Mouse (Mus musculus): Measurements from ENCODE around the gene Slc30a10.

Gene Slc30a10

DNA sequence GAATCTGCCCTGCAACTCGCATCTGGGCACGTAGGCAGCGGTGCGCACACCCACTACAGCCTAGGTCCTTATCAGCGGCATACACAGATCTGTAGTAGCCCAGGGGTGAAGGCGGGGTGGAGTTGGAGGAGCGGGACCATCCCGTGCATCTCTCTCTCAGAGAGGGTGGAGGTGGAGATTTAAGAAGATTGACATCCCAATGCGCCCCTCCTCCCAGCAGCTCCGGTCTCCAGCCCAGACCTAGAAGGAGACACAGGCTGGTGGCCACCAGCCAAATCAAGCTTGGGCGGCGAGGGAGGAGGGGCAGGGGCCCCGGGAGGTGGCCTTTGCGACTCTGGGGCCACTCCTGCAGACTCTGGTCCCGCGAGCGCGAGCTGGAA, at the start of gene Slc30a10:
Slc30a10 (plus strand) TSS at position 274 of the 380 bp plus-strand sequence.
- DNase-seq: peak; percentile 48

DNA sequence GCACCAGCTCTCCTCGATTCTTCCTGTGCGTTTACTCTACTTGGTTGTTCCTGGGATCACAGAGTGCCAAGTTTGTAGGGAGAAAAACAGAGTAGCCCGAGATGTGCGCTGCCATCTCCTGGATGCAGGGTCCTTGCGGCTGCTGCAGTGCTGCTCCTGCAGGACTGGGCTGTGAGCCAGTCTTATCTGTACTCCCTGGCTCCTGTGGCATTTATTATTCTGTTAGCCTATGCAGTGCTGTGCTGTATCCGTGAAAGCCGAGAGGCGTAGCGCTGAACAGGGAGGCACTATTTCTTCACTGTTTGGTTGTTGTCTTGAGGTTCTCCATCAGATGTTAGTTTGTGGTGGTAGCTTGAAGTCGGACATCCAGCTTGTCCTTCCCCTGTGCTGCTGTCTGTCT, 48.7 kb upstream of the Slc30a10 start:
- DNase-seq: no peak

- no peak for DNase-seq
These were observed 44.8 kb upstream of the Slc30a10 start for GRCm38 (mm10) chr1:185409831-185410230.

GRCm38 (mm10) chr1:185418011-185418410, 36.6 kb upstream of the Slc30a10 start:
- no peak for DNase-seq

DNA sequence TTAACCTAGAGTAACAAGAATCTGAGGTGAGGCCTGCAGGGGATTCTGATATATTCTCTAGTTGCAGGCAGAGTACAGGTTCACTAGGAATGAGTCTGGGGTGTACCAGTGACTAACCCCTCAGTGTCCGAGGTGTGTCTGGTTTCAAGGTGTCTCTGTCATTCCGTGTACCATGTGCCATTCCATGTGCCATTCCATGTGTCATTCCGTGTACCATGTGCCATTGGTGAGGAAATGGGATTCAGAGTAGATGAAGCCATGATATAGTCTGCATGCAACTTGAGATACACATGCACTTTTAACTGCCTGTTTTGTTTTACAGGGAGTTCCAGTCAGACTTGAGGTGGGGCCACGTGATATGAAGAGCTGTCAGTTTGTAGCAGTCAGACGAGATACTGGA, 34.8 kb upstream of the Slc30a10 start:
- no peak for DNase-seq

DNA sequence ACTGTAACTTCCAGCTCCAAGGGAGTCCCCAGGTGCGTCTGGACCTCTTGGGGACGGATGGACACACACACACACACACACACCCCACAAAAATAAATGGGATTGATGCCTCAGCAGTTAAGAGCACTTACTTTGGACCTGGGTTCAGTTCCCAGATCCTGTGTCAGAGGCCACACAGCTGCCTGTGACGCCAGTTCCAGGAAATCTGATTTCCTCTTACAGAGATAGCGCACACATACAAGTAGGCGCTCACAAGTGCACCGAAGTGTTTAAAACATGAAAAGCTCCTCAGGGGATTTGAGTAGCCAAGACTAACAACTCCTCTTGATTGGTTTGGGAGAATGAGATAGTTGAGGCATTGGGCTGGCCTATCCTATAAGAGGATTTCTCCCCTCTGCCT, 33.9 kb upstream of the Slc30a10 start:
- no peak for DNase-seq

- DNase-seq: no peak
These were observed 28.1 kb upstream of the Slc30a10 start for GRCm38 (mm10) chr1:185426583-185426982.

GRCm38 (mm10) chr1:185430488-185430887, 24.2 kb upstream of the Slc30a10 start:
- DNase-seq: no peak

DNA sequence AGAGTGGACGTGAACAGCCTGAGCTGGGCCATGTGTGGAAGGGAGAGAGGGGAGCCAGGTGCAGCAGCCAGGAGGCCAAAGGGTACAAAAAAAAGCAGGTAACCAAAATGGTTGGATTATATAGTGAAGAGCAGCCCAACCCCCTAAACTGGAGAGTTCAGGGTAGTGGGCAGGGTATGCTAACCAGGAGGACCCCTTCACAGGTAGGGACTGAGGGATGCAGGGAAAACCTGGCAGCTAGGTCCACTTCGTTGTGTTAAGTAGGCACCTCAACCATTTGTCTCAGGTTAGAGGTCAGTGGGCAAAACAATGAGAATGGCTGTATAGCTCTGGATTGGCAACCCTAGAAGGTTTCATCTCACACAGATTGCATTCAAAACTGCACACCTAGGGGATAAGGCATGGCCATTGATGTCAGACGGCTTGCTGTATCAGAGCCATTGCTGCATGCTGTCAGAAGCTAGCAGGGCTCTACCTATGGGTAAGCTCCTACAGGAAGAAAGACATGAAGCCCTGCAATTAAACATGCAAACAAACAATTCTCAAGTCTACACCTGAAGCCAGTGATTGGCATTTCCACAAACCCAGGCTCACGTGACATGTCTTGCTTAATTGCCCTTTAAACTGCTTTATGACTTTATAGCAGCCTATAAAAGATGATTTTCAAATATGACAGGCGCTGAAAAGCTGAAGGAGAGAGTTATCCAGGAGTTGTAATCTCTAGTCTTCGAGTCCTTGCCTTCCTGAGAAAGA, 23.2 kb upstream of the Slc30a10 start:
- DNase-seq: no peak

- no peak for DNase-seq
These were observed 22.7 kb upstream of the Slc30a10 start for GRCm38 (mm10) chr1:185431998-185432317.

DNA sequence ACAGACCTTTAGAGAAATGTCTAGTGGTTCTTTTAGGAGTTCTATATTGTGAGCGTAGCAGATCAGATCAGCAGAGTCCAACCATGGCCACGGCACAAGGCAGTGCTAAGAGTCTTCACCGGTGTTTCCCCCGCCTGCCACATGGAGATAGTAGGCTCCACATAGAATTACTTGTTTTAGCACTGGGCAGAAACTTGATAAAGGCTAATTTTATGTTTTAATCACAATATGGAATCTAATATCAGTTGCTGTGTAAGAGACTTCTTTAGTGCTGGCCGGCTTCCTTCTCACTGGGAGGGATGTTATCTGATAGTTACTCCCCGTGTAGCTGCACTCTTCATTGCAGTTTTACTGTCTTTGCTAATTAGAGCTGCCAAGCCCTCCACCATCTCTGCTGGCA, 21.5 kb upstream of the Slc30a10 start:
- DNase-seq: no peak

GRCm38 (mm10) chr1:185438841-185439580, 15.6 kb upstream of the Slc30a10 start:
- DNase-seq: peak; percentile 74

- DNase-seq: peak; percentile 62
These were observed 12.8 kb upstream of the Slc30a10 start for GRCm38 (mm10) chr1:185441703-185442472.

DNA sequence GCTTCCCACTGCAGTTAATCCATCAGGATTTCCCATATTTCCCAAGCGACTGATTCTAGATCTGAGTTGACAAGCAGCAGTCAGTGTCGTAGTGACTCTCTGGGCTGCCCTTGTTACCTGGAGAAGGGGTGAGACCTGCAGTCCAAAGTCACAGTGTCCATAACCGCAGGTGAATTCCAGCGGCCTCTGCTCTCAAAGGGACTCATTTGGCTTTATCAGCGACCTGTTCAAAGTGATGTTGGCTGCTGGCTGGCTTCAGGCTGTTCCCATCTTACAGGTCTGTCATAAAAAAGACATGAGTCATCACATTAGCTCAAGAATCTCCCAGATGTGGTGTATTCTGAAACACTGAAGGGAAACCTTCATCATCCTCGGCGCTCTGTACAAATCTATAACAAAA, 5.7 kb upstream of the Slc30a10 start:
- DNase-seq: no peak

GRCm38 (mm10) chr1:185449727-185450126, 4.9 kb upstream of the Slc30a10 start:
- DNase-seq: no peak

DNA sequence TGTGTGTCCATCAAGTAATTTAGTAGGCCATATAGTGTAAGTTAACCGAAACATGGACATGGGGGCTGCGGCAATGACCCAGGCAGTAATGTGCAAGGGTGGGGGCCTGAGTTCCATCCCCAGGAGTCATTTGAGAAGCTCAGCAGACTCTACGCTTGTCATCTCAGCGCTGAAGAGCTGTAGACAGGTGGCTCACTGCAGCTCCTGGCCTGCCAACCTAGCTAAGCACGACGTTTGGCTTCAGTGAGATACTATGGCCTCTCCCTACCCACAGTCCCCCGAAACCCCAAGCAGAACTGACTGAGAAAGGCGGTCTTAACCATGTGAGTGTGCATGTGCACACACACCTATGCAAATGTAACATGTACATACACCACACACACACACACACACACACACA, 3.6 kb upstream of the Slc30a10 start:
- DNase-seq: no peak

GRCm38 (mm10) chr1:185451495-185451894, 3.2 kb upstream of the Slc30a10 start:
- DNase-seq: no peak

DNA sequence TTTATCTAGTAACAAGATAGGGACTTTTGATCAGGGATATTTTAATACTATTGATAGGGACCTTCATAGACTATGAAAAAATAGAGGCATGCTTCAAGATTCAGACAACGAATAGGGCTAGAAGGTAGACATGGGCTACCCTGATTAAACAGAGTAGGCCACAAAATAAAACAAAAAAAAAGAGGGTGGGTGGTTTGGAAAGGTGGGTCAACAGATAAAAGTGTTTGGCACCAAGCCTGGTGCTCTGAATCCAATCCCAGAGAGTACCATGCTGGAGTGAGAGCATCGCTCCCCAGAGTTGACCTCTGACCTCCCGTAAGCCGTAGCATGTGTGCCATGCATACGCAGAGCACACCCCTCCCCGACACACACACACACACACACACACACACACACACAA, 2.2 kb upstream of the Slc30a10 start:
- DNase-seq: no peak

GRCm38 (mm10) chr1:185454144-185454543, 504 bp upstream of the Slc30a10 start:
- DNase-seq: no peak

GRCm38 (mm10) chr1:185454955-185455701, 480 bp downstream of the Slc30a10 start:
- DNase-seq: peak; percentile 24

DNA sequence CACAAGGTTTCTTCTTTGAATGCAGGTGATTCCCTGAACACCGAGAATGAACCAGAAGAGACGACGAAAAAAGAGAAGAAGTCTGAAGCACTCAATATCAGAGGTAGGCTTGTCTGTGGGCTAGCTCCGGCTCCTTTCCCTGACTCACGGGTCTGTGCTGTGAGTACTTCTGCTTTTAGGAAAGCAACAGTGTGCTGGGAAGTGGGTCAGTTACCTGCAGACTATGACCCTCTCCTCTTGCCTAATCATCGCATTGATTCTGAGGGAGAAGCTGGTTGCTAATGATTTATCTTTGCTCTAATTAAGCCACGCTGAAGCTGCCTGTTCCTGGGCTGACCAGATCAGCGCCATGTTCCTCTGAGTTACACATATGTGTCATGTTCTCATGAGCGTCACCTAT, 1.7 kb downstream of the Slc30a10 start:
- no peak for DNase-seq

DNA sequence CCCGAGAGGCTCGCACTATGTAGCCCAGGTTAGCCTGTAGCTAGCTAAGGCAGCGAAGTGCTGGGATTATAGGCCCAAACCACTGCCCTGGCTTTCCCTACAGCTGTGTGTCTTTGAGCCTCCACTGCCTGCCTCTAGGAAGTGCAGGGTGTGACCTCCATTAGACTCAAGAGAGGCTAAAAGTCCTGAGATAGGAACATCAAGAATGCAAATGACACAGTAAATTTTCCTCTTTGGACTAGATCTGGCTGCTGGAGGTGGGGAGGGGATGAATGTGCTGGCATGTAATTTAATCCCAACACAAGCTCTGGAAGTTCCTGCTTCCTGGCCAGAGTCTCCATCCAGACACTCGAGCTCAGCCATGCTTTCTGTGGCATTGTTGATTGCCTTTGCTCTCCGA, 5.4 kb downstream of the Slc30a10 start:
- DNase-seq: no peak

GRCm38 (mm10) chr1:185462889-185463288, 8.2 kb downstream of the Slc30a10 start:
- DNase-seq: no peak
